Mouse (Mus musculus): ENCODE measurements around the gene Arl13a.

DNA sequence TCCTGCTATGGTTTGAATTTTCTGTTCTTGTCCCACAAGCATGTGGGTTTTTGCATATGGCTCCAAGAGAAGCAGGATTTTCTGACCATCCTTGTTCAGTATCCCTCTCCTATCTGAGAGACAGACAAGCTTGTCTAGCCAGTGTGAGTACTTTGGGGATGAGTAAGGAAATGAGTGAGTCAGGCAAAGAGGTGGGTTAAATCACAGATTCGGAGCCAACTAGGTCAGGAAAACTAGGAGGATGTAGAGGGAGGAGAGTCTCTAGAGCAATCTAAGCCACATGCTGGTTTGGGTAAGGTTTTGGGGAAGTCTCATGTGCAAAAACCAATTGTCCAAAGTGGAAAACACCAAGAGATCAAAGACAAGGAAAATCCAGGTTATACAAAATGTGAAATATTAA, 45.8 kb upstream of the Arl13a start:
- TF ChIP-seq CTCF (IDR thresholded peaks at IDR 0.05; ENCODE audit: low read depth) (no peak), EP300 (IDR thresholded peaks at IDR 0.05; ENCODE audit: low read depth) (no peak)
